Mouse (Mus musculus): ENCODE measurements around the gene Col4a4.

The Col4a4 gene

GRCm38 (mm10) chr1:82475821-82476220 lies 110.8 kb downstream of the Col4a4 start:
- in situ Hi-C loops (cut with MboI): no loop called here

GRCm38 (mm10) chr1:82475254-82475653 lies 111.4 kb downstream of the Col4a4 start:
- in situ Hi-C loops (cut with MboI): no loop called here

- in situ Hi-C loops (cut with MboI): no loop called here
Observed at GRCm38 (mm10) chr1:82474461-82474961, 112.1 kb downstream of the Col4a4 start.

GRCm38 (mm10) chr1:82473467-82473866 lies 113.2 kb downstream of the Col4a4 start:
- in situ Hi-C loops (cut with MboI): no loop called here

GRCm38 (mm10) chr1:82470516-82471225 lies 116.0 kb downstream of the Col4a4 start:
- in situ Hi-C loops (cut with MboI): no loop called here

GRCm38 (mm10) chr1:82468872-82469271 lies 117.8 kb downstream of the Col4a4 start:
- in situ Hi-C loops (cut with MboI): no loop called here

GRCm38 (mm10) chr1:82465321-82465853 lies 121.3 kb downstream of the Col4a4 start:
- in situ Hi-C loops (cut with MboI): no loop called here

- in situ Hi-C loops (cut with MboI): no loop called here
Observed at GRCm38 (mm10) chr1:82461041-82461440, 125.6 kb downstream of the Col4a4 start.

- in situ Hi-C loops (cut with MboI): no loop called here
Observed at GRCm38 (mm10) chr1:82459926-82460325, 126.7 kb downstream of the Col4a4 start.

- in situ Hi-C loops (cut with MboI): no loop called here
Observed at GRCm38 (mm10) chr1:82459350-82459749, 127.3 kb downstream of the Col4a4 start.

- in situ Hi-C loops (cut with MboI): no loop called here
Observed at GRCm38 (mm10) chr1:82454031-82454430, 132.6 kb downstream of the Col4a4 start.

- in situ Hi-C loops (cut with MboI): no loop called here
Observed at GRCm38 (mm10) chr1:82451927-82452651, 134.6 kb downstream of the Col4a4 start.

- in situ Hi-C loops (cut with MboI): no loop called here
Observed at GRCm38 (mm10) chr1:82449851-82450250, 136.8 kb downstream of the Col4a4 start.

GRCm38 (mm10) chr1:82446049-82446448 lies 140.6 kb downstream of the Col4a4 start:
- in situ Hi-C loops (cut with MboI): no loop called here

- in situ Hi-C loops (cut with MboI): no loop called here
Observed at GRCm38 (mm10) chr1:82443517-82443916, 143.1 kb downstream of the Col4a4 start.

- in situ Hi-C loops (cut with MboI): no loop called here
Observed at GRCm38 (mm10) chr1:82440123-82440522, 146.5 kb downstream of the Col4a4 start.

GRCm38 (mm10) chr1:82437273-82437672 lies 149.4 kb downstream of the Col4a4 start:
- in situ Hi-C loops (cut with MboI): no loop called here

GRCm38 (mm10) chr1:82433649-82434005 lies 153.0 kb downstream of the Col4a4 start:
- in situ Hi-C loops (cut with MboI): no loop called here

- in situ Hi-C loops (cut with MboI): no loop called here
Observed at GRCm38 (mm10) chr1:82432919-82433648, 153.6 kb downstream of the Col4a4 start.

- in situ Hi-C loops (cut with MboI): no loop called here
Observed at GRCm38 (mm10) chr1:82429061-82429460, 157.6 kb downstream of the Col4a4 start.

- in situ Hi-C loops (cut with MboI): no loop called here
Observed at GRCm38 (mm10) chr1:82427729-82428128, 158.9 kb downstream of the Col4a4 start.

- in situ Hi-C loops (cut with MboI): no loop called here
Observed at GRCm38 (mm10) chr1:82415641-82416040, 171.0 kb downstream of the Col4a4 start.
